Mouse (Mus musculus) forebrain, embryonic 15.5 days (tissue): ENCODE results near the gene Atp2c2. TPM values are rescaled to one million over a fixed set of nuclear protein-coding genes. Genes with fewer than 3 reads are reported as not detected.
A peak's percentile ranks its signal among the peaks of the same experiment; 100 is the strongest.

Experiments
- ATAC-seq: fragments of 200-750 bp; cut with Nextera tagmentation; replicated peaks from 2 replicates; pipeline ENCODE4 v1.8.0; 2017; ENCODE audit warnings: mild to moderate bottlenecking, moderate TSS enrichment, moderate library complexity
- H3K27ac ChIP-seq: fragments of 300-500 bp; sonication (generic); replicated peaks from 2 replicates; pipeline ENCODE4 v1.5.1; 2015; ENCODE audit warnings: mild to moderate bottlenecking, inconsistent platforms
- H3K27me3 ChIP-seq: fragments of 300-500 bp; sonication (generic); 2 replicates; pipeline ENCODE4 v1.6.1; 2015; ENCODE audit warnings: inconsistent platforms
- H3K36me3 ChIP-seq: fragments of 300-500 bp; sonication (generic); 2 replicates; pipeline ENCODE4 v1.6.1; 2015; ENCODE audit warnings: mild to moderate bottlenecking, inconsistent platforms
- H3K4me1 ChIP-seq: fragments of 300-500 bp; sonication (generic); 2 replicates; pipeline ENCODE4 v1.6.1; 2015; ENCODE audit warnings: inconsistent platforms
- H3K4me2 ChIP-seq: fragments of 300-500 bp; sonication (generic); replicated peaks from 2 replicates; pipeline ENCODE4 v1.6.1; 2015; ENCODE audit warnings: mild to moderate bottlenecking, inconsistent platforms
- H3K4me3 ChIP-seq: fragments of 300-500 bp; sonication (generic); 2 replicates; pipeline ENCODE4 v1.5.1; 2015; ENCODE audit warnings: mild to moderate bottlenecking, inconsistent platforms
- H3K9ac ChIP-seq: fragments of 300-500 bp; sonication (generic); replicated peaks from 2 replicates; pipeline ENCODE4 v1.6.1; 2015; ENCODE audit warnings: mild to moderate bottlenecking, inconsistent platforms
- H3K9me3 ChIP-seq: fragments of 300-500 bp; sonication (generic); 2 replicates; pipeline ENCODE4 v1.6.1; 2016; ENCODE audit warnings: inconsistent platforms
- WGBS: fragments of 180-500 bp; shearing (Covaris S2); methylation state at CpG from one replicate; pipeline ENCODE4 v1.1.7; 2015; ENCODE audit warnings: mixed read lengths; 5-methylcytosine and 5-hydroxymethylcytosine counted together
- polyA plus RNA-seq: library from polyadenylated mRNA; unstranded; fragments of >200 nt; fragmentation: Nextera tagmentation; extraction: Ambion mirVana; gene quantifications from 2 replicates; pipeline ENCODE4 v1.2.1, GENCODE M21; 2015

Atp2c2 gene
- polyA plus RNA-seq, 1 experiment from 2014 or later, result 0.09 TPM

- Histone ChIP-seq H3K4me1 (peaks cover 27% of the 10 kb centered on the region), H3K4me3 (no peak overlapping the region), H3K4me2 (no peak overlapping the region), H3K9me3 (no peaks in the 10 kb centered on the region), H3K27ac (no peak overlapping the region), H3K9ac (no peak overlapping the region), H3K36me3 (no peaks in the 10 kb centered on the region), H3K27me3 (no peaks in the 10 kb centered on the region)
- no peak for ATAC-seq
- 54% methylated on average over 7 of the region's 7 CpGs for WGBS
These were observed 94.9 kb downstream of the Atp2c2 start for GRCm38 (mm10) chr8:119794689-119795088.

GRCm38 (mm10) chr8:119795651-119796050 is 95.8 kb downstream of the Atp2c2 start:
- H3K4me3 ChIP-seq, result no peak overlapping the region
- H3K27me3 ChIP-seq, result no peaks in the 10 kb centered on the region
- H3K36me3 ChIP-seq, result no peaks in the 10 kb centered on the region
- no peak overlapping the region for H3K9ac ChIP-seq
- peaks cover 29% of the 10 kb centered on the region for H3K4me1 ChIP-seq
- no peak overlapping the region for H3K4me2 ChIP-seq
- no peak overlapping the region for H3K27ac ChIP-seq
- no peak for ATAC-seq
- no peaks in the 10 kb centered on the region for H3K9me3 ChIP-seq
- WGBS, result 87% methylated on average over 3 of the region's 3 CpGs

GRCm38 (mm10) chr8:119798170-119798964 is 98.6 kb downstream of the Atp2c2 start:
- Histone ChIP-seq H3K9ac (peak overlapping the region; percentile 29; the same call in 1 of the 2 replicates), H3K27me3 (no peaks in the 10 kb centered on the region), H3K4me1 (peaks cover 24% of the 10 kb centered on the region), H3K4me2 (peak overlapping the region; percentile 32), H3K36me3 (no peaks in the 10 kb centered on the region), H3K27ac (peak overlapping the region; percentile 86), H3K4me3 (0 out of 2 replicates have a peak overlapping the region, but pooled peaks have one; percentile 1), H3K9me3 (no peaks in the 10 kb centered on the region)
- 8% methylated on average over 15 of the region's 15 CpGs for WGBS
- peak; percentile 73 for ATAC-seq

- Histone ChIP-seq H3K4me2 (peak overlapping the region; percentile 32; the same call in 1 of the 2 replicates), H3K27ac (peak overlapping the region; percentile 86), H3K9me3 (no peaks in the 10 kb centered on the region), H3K27me3 (no peaks in the 10 kb centered on the region), H3K4me3 (no peak overlapping the region), H3K9ac (no peak overlapping the region), H3K4me1 (peaks cover 24% of the 10 kb centered on the region), H3K36me3 (no peaks in the 10 kb centered on the region)
- WGBS, result 52% methylated on average over 2 of the region's 2 CpGs
- peak; percentile 65; the same call in 1 of the 2 replicates for ATAC-seq
These were observed 99.1 kb downstream of the Atp2c2 start for GRCm38 (mm10) chr8:119798965-119799264.

- H3K4me3 ChIP-seq, result no peak overlapping the region
- no peak for ATAC-seq
- H3K9me3 ChIP-seq, result no peaks in the 10 kb centered on the region
- H3K4me2 ChIP-seq, result no peak overlapping the region
- 9% methylated on average over 4 of the region's 4 CpGs for WGBS
- no peak overlapping the region for H3K9ac ChIP-seq
- no peaks in the 10 kb centered on the region for H3K27me3 ChIP-seq
- peak overlapping the region; percentile 71 for H3K27ac ChIP-seq
- H3K36me3 ChIP-seq, result no peaks in the 10 kb centered on the region
- peaks cover 36% of the 10 kb centered on the region for H3K4me1 ChIP-seq
These were observed 101.4 kb downstream of the Atp2c2 start for GRCm38 (mm10) chr8:119801168-119801567.

- 86% methylated on average over 1 of the region's 1 CpGs for WGBS
- Histone ChIP-seq H3K36me3 (no peaks in the 10 kb centered on the region), H3K27ac (no peak overlapping the region), H3K4me2 (no peak overlapping the region), H3K9ac (no peak overlapping the region), H3K4me1 (peaks cover 50% of the 10 kb centered on the region), H3K27me3 (no peaks in the 10 kb centered on the region), H3K9me3 (no peaks in the 10 kb centered on the region), H3K4me3 (no peak overlapping the region)
- no peak for ATAC-seq
These were observed 102.8 kb downstream of the Atp2c2 start for GRCm38 (mm10) chr8:119802592-119802991.

- H3K27ac ChIP-seq, result peak overlapping the region; percentile 62
- WGBS, result 42% methylated on average over 8 of the region's 8 CpGs
These were observed 105.5 kb downstream of the Atp2c2 start for GRCm38 (mm10) chr8:119805275-119805674.

GRCm38 (mm10) chr8:119806422-119807263 is 106.8 kb downstream of the Atp2c2 start:
- no peaks in the 10 kb centered on the region for H3K27me3 ChIP-seq
- peak; percentile 63 for ATAC-seq
- H3K4me1 ChIP-seq, result peaks cover 47% of the 10 kb centered on the region
- no peak overlapping the region for H3K4me2 ChIP-seq
- 0 out of 2 replicates have a peak overlapping the region, but pooled peaks have one; percentile 13 for H3K9ac ChIP-seq
- no peak overlapping the region for H3K4me3 ChIP-seq
- no peaks in the 10 kb centered on the region for H3K9me3 ChIP-seq
- 0 out of 2 replicates have a peak, but pooled peaks cover 2% of the 10 kb centered on the region for H3K36me3 ChIP-seq
- WGBS, result 39% methylated on average over 14 of the region's 14 CpGs
- peak overlapping the region; percentile 62 for H3K27ac ChIP-seq

More at GRCm38 (mm10) chr8:119805275-119805674, 105.5 kb downstream of the Atp2c2 start:
- H3K36me3 ChIP-seq, result 0 out of 2 replicates have a peak, but pooled peaks cover 2% of the 10 kb centered on the region
- H3K9ac ChIP-seq, result no peak overlapping the region
- no peak overlapping the region for H3K4me3 ChIP-seq
- no peak overlapping the region for H3K4me2 ChIP-seq
- no peaks in the 10 kb centered on the region for H3K27me3 ChIP-seq
- no peak for ATAC-seq
- no peaks in the 10 kb centered on the region for H3K9me3 ChIP-seq
- H3K4me1 ChIP-seq, result peaks cover 46% of the 10 kb centered on the region

Other genes starting within 250 kb of the Atp2c2 start
- gene Slc38a8, start 198.3 kb upstream of the Atp2c2 start, polyA plus RNA-seq, result not detected in 2 replicates
- gene Mbtps1, start 141.3 kb upstream of the Atp2c2 start, polyA plus RNA-seq, result 65.8 and 67.8 TPM in 2 replicates
- 156 and 161 TPM in 2 replicates for gene Hsdl1, start 124.8 kb upstream of the Atp2c2 start, polyA plus RNA-seq
- gene Dnaaf1, start 124.8 kb upstream of the Atp2c2 start, polyA plus RNA-seq, result 0.15 and 0.51 TPM in 2 replicates
- gene Taf1c, start 94.8 kb upstream of the Atp2c2 start, polyA plus RNA-seq, result 17.6 and 18.8 TPM in 2 replicates
- not detected in 2 replicates for gene Adad2, start 87.3 kb upstream of the Atp2c2 start, polyA plus RNA-seq
- 0.09 and 0.28 TPM in 2 replicates for gene Kcng4, start 64.3 kb upstream of the Atp2c2 start, polyA plus RNA-seq
- gene Wfdc1, start 33.6 kb upstream of the Atp2c2 start, polyA plus RNA-seq, result 2.4 and 2.9 TPM in 2 replicates
- 14.5 and 14.9 TPM in 2 replicates for gene Tldc1, start 78.4 kb downstream of the Atp2c2 start, polyA plus RNA-seq
- 127 and 138 TPM in 2 replicates for gene Cotl1, start 140.5 kb downstream of the Atp2c2 start, polyA plus RNA-seq
- 15.3 and 15.4 TPM in 2 replicates for gene Klhl36, start 162.3 kb downstream of the Atp2c2 start, polyA plus RNA-seq
- 143 and 149 TPM in 2 replicates for gene Usp10, start 210.4 kb downstream of the Atp2c2 start, polyA plus RNA-seq
- gene Gm20388, start 210.8 kb downstream of the Atp2c2 start, polyA plus RNA-seq, result not detected in 2 replicates